Mouse (Mus musculus) embryonic facial prominence, embryonic 14.5 days (tissue): ENCODE measurements around the gene Mgat4d. TPM values are rescaled to one million over a fixed set of nuclear protein-coding genes. Genes with fewer than 3 reads are reported as not detected.
"Not testable (repeated sequence)": the region's sequence is repeated elsewhere in the genome, so short reads cannot be mapped to it uniquely, and the experiment has no call there.

Experiments
- ATAC-seq: fragments of 200-750 bp; cut with Nextera tagmentation; 2 replicates; pipeline ENCODE4 v1.8.0; 2017; ENCODE audit warnings: low read depth, moderate number of reproducible peaks, moderate TSS enrichment
- DNase-seq: peaks from one replicate; pipeline ENCODE4 v3.0.0-alpha.2; 2015; ENCODE audit warnings: low spot score
- H3K27ac ChIP-seq: fragments of 300-500 bp; sonication (generic); replicated peaks from 2 replicates; pipeline ENCODE4 v1.5.1; 2014; ENCODE audit warnings: low read depth, mild to moderate bottlenecking, low read length, moderate library complexity
- H3K27me3 ChIP-seq: fragments of 300-500 bp; sonication (generic); replicated peaks from 2 replicates; pipeline ENCODE4 v1.6.1; 2014; ENCODE audit warnings: low read length; ENCODE audit not compliant: control insufficient read depth, insufficient read depth
- H3K36me3 ChIP-seq: fragments of 300-500 bp; sonication (generic); 2 replicates; pipeline ENCODE4 v1.6.1; 2014; ENCODE audit warnings: low read length, mixed read lengths; ENCODE audit not compliant: control insufficient read depth, insufficient read depth
- H3K4me1 ChIP-seq: fragments of 300-500 bp; sonication (generic); 2 replicates; pipeline ENCODE4 v1.6.1; 2014; ENCODE audit warnings: antibody characterized with exemption, low read length; ENCODE audit not compliant: control insufficient read depth, insufficient read depth
- H3K4me2 ChIP-seq: fragments of 300-500 bp; sonication (generic); 2 replicates; pipeline ENCODE4 v1.6.1; 2014; ENCODE audit warnings: low read depth, mild to moderate bottlenecking, low read length, moderate library complexity, mixed read lengths
- H3K4me3 ChIP-seq: fragments of 300-500 bp; sonication (generic); 2 replicates; pipeline ENCODE4 v1.5.1; 2014; ENCODE audit warnings: low read depth, mild to moderate bottlenecking, low read length
- H3K9ac ChIP-seq: fragments of 300-500 bp; sonication (generic); 2 replicates; pipeline ENCODE4 v1.6.1; 2014; ENCODE audit warnings: low read depth, mild to moderate bottlenecking, low read length, moderate library complexity, mixed read lengths
- H3K9me3 ChIP-seq: fragments of 300-500 bp; sonication (generic); 2 replicates; pipeline ENCODE4 v1.6.1; 2016; ENCODE audit warnings: low read length; ENCODE audit not compliant: control insufficient read depth
- WGBS: fragments of 180-500 bp; shearing (Covaris S2); extraction: QIAGEN DNeasy Blood & Tissue Kit; methylation state at CpG from one replicate; pipeline ENCODE4 v1.1.7; 2014; 5-methylcytosine and 5-hydroxymethylcytosine counted together
- polyA plus RNA-seq: library from polyadenylated mRNA; unstranded; fragments of >200 nt; fragmentation: Nextera tagmentation; extraction: Ambion mirVana; gene quantifications from 2 replicates; pipeline ENCODE4 v1.2.1, GENCODE M21; 2014

Gene Mgat4d
- polyA plus RNA-seq, 1 experiment from 2014 or later, result not detected

- DNase-seq, result no peak
- Histone ChIP-seq H3K27ac (no peak overlapping the region), H3K27me3 (no peaks in the 10 kb centered on the region), H3K4me1 (no peaks in the 10 kb centered on the region), H3K4me2 (no peak overlapping the region), H3K36me3 (no peaks in the 10 kb centered on the region), H3K4me3 (no peak overlapping the region), H3K9me3 (no peaks in the 10 kb centered on the region), H3K9ac (no peak overlapping the region)
- WGBS, result 69% methylated on average over 13 of the region's 13 CpGs
- ATAC-seq, result no peak
These were observed 75.0 kb downstream of the Mgat4d start for GRCm38 (mm10) chr8:83423032-83423825.

GRCm38 (mm10) chr8:83425202-83425601 is 76.9 kb downstream of the Mgat4d start:
- H3K9me3 ChIP-seq, result no peaks in the 10 kb centered on the region
- H3K4me1 ChIP-seq, result no peaks in the 10 kb centered on the region
- H3K4me2 ChIP-seq, result no peak overlapping the region
- no peak overlapping the region for H3K9ac ChIP-seq
- no peak for ATAC-seq
- no peak overlapping the region for H3K27ac ChIP-seq
- 85% methylated on average over 6 of the region's 6 CpGs for WGBS
- no peaks in the 10 kb centered on the region for H3K27me3 ChIP-seq
- H3K36me3 ChIP-seq, result no peaks in the 10 kb centered on the region
- no peak for DNase-seq
- no peak overlapping the region for H3K4me3 ChIP-seq

GRCm38 (mm10) chr8:83426104-83426759 is 78.0 kb downstream of the Mgat4d start:
- Histone ChIP-seq H3K4me2 (no peak overlapping the region), H3K27ac (no peak overlapping the region), H3K4me1 (no peaks in the 10 kb centered on the region), H3K9ac (no peak overlapping the region), H3K9me3 (no peaks in the 10 kb centered on the region), H3K27me3 (no peaks in the 10 kb centered on the region), H3K36me3 (no peaks in the 10 kb centered on the region), H3K4me3 (no peak overlapping the region)
- ATAC-seq (no peak), DNase-seq (no peak)
- 79% methylated on average over 11 of the region's 11 CpGs for WGBS

GRCm38 (mm10) chr8:83426949-83427348 is 78.7 kb downstream of the Mgat4d start:
- DNase-seq, result no peak
- Histone ChIP-seq H3K27ac (no peak overlapping the region), H3K9me3 (no peaks in the 10 kb centered on the region), H3K27me3 (no peaks in the 10 kb centered on the region), H3K9ac (no peak overlapping the region), H3K4me2 (no peak overlapping the region), H3K4me3 (no peak overlapping the region), H3K4me1 (no peaks in the 10 kb centered on the region), H3K36me3 (no peaks in the 10 kb centered on the region)
- no peak for ATAC-seq
- WGBS, result 77% methylated on average over 7 of the region's 7 CpGs

GRCm38 (mm10) chr8:83428621-83429020 is 80.3 kb downstream of the Mgat4d start:
- not testable (repeated sequence) for H3K4me2 ChIP-seq, ATAC-seq, H3K27ac ChIP-seq, H3K9ac ChIP-seq, H3K9me3 ChIP-seq, H3K4me1 ChIP-seq, H3K36me3 ChIP-seq, H3K4me3 ChIP-seq, H3K27me3 ChIP-seq, DNase-seq
- WGBS, result 91% methylated on average over 3 of the region's 3 CpGs

GRCm38 (mm10) chr8:83429071-83429524 is 80.8 kb downstream of the Mgat4d start:
- H3K9me3 ChIP-seq, result no peaks in the 10 kb centered on the region
- WGBS, result 66% methylated on average over 4 of the region's 4 CpGs
- H3K27me3 ChIP-seq, result no peaks in the 10 kb centered on the region
- DNase-seq (no peak), ATAC-seq (no peak)
- H3K4me3 ChIP-seq, result no peak overlapping the region
- no peak overlapping the region for H3K9ac ChIP-seq
- no peaks in the 10 kb centered on the region for H3K4me1 ChIP-seq
- H3K4me2 ChIP-seq, result no peak overlapping the region
- H3K27ac ChIP-seq, result no peak overlapping the region
- H3K36me3 ChIP-seq, result peaks cover 5% of the 10 kb centered on the region; the same call in 1 of the 2 replicates

Other genes with a start within 250 kb of the Mgat4d start
- 2.4 and 2.8 TPM in 2 replicates for gene Tbc1d9, start 183.1 kb upstream of the Mgat4d start, polyA plus RNA-seq
- 1.3 and 1.4 TPM in 2 replicates for gene Gm10645, start 182.3 kb upstream of the Mgat4d start, polyA plus RNA-seq
- gene Ucp1, start 58.1 kb upstream of the Mgat4d start, polyA plus RNA-seq, result 0.14 TPM in 1 of 2 replicates, not detected in the other
- gene Elmod2, start 16.0 kb upstream of the Mgat4d start, polyA plus RNA-seq, result 16.7 and 19.5 TPM in 2 replicates
- 4.1 TPM in 2 replicates for gene Clgn, start 41.4 kb downstream of the Mgat4d start, polyA plus RNA-seq
- 119 and 129 TPM in 2 replicates for gene Scoc, start 109.9 kb downstream of the Mgat4d start, polyA plus RNA-seq
- gene Olfr370, start 187.3 kb downstream of the Mgat4d start, polyA plus RNA-seq, result 0.16 and 0.19 TPM in 2 replicates
- gene Ndufb7, start 218.2 kb downstream of the Mgat4d start, polyA plus RNA-seq, result 315 and 324 TPM in 2 replicates